Mouse (Mus musculus) adrenal gland, adult 10 weeks (tissue): Measurements from ENCODE around the gene Hist1h4f. TPM values are rescaled to one million over a fixed set of nuclear protein-coding genes. Genes with fewer than 3 reads are reported as not detected.

Experiments
- polyA plus RNA-seq: library from polyadenylated mRNA; stranded (reverse); fragments of 350-450 nt; fragmentation: Illumina TruSeq; extraction: RNeasy Lipid Tissue Mini Kit (QIAGEN cat#74804); gene quantifications from one replicate; pipeline ENCODE4 v1.2.3, GENCODE M21; 2014; ENCODE audit warnings: low read depth, low replicate concordance

The Hist1h4f gene
- polyA plus RNA-seq: not detected

GRCm38 (mm10) chr13:23551146-23551834 lies at the start of gene Hist1h4f:
Gene Hist1h4f, minus strand, starts transcription at chr13:23551648.

DNA sequence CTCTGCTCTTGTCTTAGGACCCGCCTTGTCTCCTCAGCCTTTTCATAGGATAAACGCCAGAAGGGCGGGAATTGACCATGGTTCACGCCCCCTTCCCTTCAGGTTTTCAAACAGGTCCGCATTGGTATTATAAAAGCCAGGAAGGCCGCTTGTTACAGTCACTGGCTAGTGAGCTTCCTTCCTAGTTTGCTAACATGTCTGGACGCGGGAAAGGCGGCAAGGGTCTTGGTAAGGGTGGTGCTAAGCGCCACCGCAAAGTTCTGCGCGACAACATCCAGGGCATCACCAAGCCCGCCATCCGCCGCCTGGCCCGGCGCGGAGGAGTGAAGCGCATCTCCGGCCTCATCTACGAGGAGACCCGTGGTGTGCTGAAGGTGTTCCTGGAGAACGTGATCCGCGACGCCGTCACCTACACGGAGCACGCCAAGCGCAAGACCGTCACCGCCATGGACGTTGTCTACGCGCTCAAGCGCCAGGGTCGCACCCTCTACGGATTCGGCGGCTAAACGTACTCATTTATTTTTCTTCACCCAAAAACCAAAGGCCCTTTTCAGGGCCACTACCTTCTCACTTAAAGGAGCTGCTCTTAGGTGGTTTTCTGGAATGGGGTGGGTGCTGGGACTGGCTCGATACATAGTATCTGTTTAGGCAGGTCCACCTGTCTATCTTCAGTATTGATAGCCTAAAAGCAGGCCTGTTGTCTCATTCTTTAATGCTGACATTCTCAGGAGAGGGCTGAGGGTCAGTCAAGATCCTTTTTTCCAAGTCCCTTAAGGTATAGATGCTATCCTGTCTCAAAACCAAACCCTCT lies 30.2 kb upstream of the Hist1h4f start, which contains the start of gene Hist1h4d:
TSS of gene Hist1h4d (plus strand) at position 191 of the 811 bp plus-strand sequence.

DNA sequence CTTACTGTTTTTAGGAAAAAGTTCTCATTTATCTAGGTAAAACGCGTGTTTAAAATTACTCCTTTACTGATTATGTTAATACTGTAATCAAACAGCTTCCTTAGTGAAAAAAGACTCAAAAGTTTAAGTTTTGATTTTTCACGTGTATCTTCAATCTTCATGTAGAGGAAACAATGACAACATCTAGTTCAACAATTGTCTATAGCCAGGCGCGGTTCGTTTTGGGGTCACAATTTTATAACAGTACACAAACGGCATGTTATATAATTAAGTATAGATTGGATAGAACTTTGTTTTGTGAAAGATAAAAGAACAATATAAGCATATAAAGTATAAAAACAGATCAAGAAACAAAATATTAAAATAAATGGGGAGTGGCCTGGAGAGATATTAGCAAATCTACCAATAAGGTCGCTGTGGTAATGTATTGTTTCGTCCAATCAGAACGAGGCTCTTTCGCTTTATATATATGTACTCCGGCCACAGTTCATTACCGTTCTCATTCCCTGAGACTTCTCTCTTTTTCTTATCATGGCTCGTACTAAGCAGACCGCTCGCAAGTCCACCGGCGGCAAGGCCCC lies 23.9 kb upstream of the Hist1h4f start, which contains the start of gene Hist1h3d:
TSS of gene Hist1h3d (plus strand) at position 493 of the 581 bp plus-strand sequence.

GRCm38 (mm10) chr13:23573898-23574524 lies 22.6 kb upstream of the Hist1h4f start, which contains the start of the genes Hist1h2bf and Hist1h2ad:
Gene Hist1h2bf, minus strand, starts transcription at chr13:23574196.
Gene Hist1h2ad, plus strand, starts transcription at chr13:23574381.

GRCm38 (mm10) chr13:23571022-23571503 lies 19.6 kb upstream of the Hist1h4f start, which contains the start of the genes Hist1h2ae and Hist1h2bg:
Gene Hist1h2ae, minus strand, starts transcription at chr13:23571220.
Gene Hist1h2bg, plus strand, starts transcription at chr13:23571396.

DNA sequence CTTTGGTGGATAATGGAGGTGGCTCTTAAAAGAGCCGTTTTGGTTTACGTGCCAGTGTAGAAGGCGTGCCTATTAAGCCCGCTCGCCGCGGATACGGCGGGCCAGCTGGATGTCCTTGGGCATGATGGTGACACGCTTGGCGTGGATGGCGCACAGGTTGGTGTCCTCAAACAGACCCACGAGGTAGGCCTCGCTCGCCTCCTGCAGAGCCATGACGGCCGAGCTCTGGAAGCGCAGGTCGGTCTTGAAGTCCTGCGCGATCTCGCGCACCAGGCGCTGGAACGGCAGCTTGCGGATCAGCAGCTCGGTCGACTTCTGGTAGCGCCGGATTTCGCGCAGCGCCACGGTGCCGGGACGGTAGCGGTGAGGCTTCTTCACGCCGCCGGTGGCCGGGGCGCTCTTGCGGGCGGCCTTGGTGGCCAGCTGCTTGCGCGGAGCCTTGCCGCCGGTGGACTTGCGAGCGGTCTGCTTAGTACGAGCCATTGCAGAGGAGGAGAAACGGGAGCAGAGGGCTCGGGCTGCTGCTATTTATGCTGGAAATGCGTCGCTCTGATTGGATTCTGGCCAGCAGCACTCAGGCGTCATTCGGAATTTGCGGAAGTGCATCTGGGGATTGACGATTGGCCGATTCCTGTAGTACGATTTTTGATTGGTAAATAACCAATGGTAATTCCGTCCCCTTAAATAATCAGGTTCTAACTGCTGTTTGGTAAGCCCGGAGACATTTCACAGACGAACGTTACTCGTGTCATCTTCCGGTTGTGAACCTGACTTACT lies 10.6 kb upstream of the Hist1h4f start, which contains the start of gene Hist1h3e:
TSS of gene Hist1h3e (minus strand) at position 487 of the 777 bp plus-strand sequence.

DNA sequence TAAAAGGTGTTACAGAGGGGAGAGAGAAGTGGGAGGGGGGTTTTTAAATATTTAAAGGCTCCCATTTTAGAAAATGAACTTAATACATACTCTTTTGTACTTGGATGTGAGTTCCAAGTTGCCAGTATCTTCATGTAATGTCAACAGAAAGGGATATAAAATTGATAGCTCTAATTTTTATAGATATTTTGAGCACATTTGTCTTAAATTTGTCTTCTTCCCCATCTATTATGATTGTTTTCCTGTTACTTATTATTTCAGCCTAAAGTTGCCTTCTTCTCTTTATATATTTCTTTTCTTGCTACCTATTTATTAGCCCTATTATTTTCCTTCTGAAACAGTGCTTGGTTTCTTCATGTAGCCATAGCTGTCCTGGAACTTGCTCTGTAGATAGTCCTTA lies 1.5 kb upstream of the Hist1h4f start, which contains the start of gene Hist1h1d:
TSS of gene Hist1h1d (plus strand) at position 301 of the 400 bp plus-strand sequence.

GRCm38 (mm10) chr13:23543965-23544786 lies 7.3 kb downstream of the Hist1h4f start, which contains the start of gene Hist1h3f:
Gene Hist1h3f, plus strand, starts transcription at chr13:23544052.

GRCm38 (mm10) chr13:23542999-23543607 lies 8.3 kb downstream of the Hist1h4f start, which contains the start of gene Hist1h2bh:
Gene Hist1h2bh, minus strand, starts transcription at chr13:23543392.

DNA sequence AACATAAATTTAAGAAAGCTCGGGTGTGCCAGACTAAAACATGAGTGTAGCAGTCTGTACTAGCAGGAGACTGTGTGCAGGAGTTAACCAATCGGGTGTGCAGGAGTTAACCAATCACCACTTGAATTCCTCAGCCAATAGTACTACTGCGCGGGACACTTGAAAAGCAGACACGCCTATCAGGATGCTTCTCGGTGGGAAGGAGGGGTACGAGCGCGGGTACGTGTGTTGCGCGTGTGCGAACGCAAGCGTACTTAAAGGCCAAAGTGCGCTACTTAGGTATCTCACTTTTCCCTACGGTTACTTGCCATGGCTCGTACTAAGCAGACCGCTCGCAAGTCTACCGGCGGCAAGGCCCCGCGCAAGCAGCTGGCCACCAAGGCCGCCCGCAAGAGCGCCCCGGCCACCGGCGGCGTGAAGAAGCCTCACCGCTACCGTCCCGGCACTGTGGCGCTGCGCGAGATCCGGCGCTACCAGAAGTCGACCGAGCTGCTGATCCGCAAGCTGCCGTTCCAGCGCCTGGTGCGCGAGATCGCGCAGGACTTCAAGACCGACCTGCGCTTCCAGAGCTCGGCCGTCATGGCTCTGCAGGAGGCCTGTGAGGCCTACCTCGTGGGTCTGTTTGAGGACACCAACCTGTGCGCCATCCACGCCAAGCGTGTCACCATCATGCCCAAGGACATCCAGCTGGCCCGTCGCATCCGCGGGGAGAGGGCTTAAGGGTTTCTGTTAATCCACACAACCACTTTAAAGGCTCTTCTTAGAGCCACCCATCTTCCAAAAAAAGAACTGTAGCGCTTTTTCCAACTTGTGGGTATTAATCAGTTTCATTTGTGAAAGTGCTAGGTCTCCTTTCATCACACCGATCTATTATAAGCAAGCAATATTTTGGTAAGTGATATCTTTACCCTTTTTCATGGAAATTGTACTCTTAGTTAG lies 16.0 kb downstream of the Hist1h4f start, which contains the start of gene Hist1h3g:
TSS of gene Hist1h3g (plus strand) at position 286 of the 939 bp plus-strand sequence.

DNA sequence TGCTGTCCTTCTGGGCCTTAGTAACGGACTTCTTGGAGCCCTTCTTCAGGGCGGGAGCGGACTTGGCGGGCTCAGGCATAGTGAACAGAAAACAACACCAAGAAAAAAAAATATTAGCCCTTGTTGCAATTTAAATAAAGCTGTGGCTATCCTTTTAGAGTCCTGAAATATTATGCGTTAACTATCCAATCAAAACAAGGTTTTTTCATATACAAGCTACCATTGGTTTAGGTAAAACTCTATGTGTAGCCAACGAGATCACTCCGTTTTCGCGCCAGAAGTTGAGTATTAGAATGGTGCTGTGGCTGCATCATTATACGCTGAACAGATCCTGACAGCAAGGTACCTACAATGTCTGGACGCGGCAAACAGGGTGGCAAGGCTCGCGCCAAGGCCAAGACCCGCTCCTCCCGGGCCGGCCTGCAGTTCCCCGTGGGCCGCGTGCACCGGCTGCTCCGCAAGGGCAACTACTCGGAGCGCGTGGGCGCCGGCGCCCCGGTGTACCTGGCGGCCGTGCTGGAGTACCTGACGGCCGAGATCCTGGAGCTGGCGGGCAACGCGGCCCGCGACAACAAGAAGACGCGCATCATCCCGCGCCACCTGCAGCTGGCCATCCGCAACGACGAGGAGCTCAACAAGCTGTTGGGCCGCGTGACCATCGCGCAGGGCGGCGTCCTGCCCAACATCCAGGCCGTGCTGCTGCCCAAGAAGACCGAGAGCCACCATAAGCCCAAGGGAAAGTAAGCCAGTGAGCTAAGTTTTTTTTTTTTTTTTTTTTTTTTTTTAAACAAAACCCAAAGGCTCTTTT lies 17.7 kb downstream of the Hist1h4f start, which contains the start of gene Hist1h2af:
TSS of gene Hist1h2af (plus strand) at position 347 of the 808 bp plus-strand sequence.

GRCm38 (mm10) chr13:23530901-23531875 lies 20.3 kb downstream of the Hist1h4f start, which contains the start of gene Hist1h4h:
Gene Hist1h4h, plus strand, starts transcription at chr13:23531050.

